Mouse (Mus musculus) c-Kit-positive CD71-negative TER-119-negative erythroid progenitor cells, embryonic 14.5 days (primary cell): ENCODE measurements around the gene Wnt6.
A peak's percentile ranks its signal among the peaks of the same experiment; 100 is the strongest.

Source experiments
- DNase-seq: peaks from one replicate; pipeline ENCODE4 v3.0.0-alpha.2; 2013; ENCODE audit warnings: low read depth

Gene Wnt6

DNA sequence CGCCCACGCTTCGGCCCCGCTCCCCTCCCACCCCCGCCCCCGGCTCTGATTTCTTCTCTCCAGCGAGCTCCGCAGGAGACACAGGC lies at the start of gene Wnt6:
Wnt6 (plus strand) TSS at position 48 of the 86 bp plus-strand sequence.
- DNase-seq = no peak

DNA sequence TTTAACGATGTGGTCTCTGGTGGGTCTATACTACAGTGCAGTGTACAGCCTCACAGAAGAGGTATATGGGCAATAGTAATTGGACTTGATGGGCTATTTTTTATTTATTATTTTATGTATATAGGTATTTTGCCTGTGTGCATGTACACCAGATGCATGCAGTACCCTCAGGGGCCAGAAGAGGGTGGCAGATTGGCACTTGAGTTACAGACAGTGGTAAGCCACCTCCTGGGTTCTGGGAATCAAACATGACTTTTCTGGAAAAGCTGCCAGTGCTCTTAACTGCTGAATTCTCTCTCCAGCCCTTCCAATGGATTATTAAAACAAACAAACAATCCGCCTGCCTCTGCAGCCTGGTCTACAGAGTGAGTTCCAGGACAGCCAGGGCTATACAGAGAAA lies 47.9 kb upstream of the Wnt6 start:
- no peak for DNase-seq

DNA sequence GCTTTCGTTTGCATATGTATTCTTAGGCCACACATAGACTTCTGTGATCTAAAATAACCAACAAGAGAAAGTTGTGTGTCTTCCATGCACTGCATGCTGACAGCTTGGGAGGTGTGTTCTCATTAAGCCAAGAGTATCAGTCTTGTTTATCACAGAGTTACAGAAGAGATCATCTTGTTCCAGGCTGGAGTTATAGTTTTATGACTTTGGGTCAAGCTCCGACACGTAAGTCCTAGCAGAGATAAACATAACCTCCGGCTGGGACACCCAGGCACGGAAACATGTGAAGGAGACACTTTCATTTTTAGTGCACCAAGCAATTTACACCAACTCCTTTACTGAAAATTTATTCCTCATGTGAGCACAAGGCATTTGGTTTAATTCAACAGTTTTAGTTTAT lies 45.6 kb upstream of the Wnt6 start:
- no peak for DNase-seq

DNA sequence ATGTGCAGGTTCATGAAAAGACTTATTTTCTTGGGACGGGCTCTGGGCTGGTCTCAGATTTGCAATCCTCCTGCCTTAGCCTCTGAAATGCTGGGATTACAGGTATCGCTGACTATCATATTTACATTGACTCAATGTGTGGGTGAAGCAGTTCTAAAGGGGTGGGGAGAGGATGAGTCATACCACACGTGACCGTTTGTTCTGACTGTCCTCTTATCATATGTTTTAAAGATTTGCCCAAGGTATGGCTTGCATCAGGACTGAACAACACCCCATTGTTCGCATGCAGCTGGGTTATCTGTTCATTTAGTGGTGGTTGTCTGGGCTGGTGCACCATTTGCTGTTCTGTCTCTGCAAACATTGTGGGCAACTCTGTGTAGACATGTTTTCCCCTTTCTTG lies 45.0 kb upstream of the Wnt6 start:
- DNase-seq = no peak

DNA sequence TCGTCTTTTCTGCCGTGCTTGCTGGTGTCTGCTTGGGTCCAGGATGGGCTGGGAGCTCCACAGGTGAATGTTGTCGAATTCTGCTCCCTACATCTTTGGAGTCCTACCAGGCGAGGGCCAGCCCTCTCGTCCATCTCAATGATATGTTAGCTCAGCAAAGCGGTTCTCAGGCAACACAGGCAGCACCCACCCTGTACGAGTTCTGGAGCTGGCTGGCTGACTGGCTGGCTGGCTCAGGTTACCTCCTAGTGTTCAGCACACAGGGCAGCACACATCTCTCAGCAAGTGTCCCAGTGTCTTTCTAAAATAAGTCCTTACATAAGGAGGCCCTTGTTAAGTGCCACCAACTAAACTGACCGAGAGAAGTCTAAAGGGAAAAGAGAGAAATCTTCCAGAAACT lies 43.2 kb upstream of the Wnt6 start:
- DNase-seq = no peak

DNA sequence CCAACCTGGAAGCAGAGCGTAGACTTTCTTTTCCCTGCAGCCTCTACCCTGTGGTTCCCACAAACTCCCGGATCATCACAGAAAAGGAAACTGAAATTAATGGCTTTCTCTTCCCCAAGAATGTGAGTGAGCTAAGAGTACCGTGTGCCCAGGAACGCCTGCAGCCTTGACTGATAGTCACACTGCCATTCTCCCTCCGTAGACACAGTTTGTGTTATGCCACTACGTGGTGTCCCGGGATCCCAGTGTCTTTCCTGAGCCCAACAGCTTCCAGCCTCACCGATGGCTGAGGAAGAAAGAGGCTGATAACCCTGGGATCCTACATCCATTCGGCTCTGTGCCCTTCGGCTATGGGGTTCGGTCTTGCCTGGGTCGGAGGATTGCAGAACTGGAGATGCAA lies 34.7 kb upstream of the Wnt6 start:
- DNase-seq = no peak

DNA sequence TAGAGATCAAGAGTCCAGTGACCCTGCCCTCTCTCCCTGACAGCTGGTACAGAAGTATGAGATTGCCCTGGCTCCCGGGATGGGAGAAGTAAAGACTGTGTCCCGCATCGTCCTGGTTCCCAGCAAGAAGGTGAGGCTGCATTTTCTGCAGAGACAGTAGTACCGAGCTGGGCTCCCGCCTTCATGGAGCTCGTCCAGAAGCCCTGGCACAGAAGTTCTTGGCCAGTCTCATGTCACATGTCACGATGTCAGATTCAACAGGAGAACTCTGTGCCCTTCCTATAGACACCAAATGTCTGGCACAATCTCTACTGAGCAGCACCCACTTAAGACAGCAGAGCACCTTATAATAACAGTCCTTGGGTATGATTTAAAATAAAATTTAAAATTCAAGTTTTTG lies 34.2 kb upstream of the Wnt6 start:
- no peak for DNase-seq

DNA sequence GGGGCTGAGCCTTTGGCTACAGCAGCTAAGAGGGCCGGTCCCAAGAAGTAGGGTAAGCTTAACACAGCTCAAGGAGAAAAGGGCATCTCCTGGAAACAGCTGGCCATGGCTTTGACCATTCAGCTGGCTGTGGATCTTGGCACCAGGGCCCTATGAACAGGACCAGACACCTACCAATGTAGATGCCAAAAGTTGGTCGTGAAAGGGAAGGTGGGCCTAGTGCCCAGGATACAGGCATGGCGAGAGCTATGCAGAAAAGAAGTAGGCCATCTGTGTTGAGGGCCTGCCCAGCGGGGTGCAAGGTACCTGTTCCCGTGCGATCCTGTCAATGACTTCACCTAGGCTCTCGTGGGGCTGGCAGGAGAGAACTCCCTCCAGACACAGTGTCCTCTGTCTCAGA lies 30.8 kb upstream of the Wnt6 start:
- DNase-seq = no peak

DNA sequence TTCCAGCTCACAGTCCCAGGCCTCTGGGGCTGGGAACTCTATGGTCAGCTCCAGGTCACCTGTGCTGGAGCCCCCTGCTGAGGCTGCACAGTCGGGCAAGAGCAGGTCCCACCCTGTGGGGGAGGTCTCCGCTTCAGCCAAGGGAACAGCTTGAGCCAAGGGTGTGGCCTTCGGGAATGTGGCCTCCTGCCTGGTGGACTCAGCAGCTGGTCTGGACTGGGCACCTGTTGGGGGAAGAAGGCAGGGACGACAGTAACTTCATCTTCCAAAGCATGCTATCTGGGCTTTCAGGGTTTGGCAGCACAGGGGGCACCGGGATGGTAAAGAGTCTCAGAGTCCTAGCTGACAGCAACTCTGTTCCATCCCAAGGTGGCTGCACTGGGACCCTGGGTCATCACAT lies 24.4 kb upstream of the Wnt6 start:
- no peak for DNase-seq

DNA sequence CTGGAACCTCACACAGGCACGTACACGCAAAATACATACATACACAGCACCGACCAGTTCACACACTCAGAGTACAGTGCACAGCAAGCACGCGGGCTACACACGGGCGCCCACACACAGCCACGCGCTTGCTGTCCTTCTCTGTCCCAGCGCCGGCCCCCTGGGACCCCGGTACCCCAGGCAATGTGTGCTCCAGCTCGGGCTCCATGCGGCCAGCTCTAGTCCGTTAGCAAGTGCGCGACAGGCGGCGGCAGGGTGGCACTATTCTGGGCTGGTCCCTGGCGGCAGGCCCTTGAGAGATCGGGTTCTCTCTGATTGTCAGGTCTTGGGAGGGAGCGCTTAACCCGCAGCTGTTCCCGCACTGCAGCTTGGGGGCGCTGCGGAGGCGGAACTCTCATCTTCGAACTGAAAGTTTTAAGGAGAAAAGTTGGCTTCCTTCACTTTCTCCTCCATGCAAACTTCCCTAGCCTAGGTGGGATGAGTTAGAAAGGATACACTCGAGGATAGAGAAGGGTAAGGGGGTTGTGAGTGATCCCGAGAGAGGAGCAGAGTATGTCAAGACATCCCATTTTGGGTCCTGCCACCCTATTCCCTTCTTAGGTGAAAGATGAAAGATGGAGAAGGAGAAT lies 22.9 kb upstream of the Wnt6 start, which contains the start of gene Prkag3:
Prkag3 (minus strand) TSS at position 579 of the 629 bp plus-strand sequence.
- DNase-seq = peak; percentile 60

DNA sequence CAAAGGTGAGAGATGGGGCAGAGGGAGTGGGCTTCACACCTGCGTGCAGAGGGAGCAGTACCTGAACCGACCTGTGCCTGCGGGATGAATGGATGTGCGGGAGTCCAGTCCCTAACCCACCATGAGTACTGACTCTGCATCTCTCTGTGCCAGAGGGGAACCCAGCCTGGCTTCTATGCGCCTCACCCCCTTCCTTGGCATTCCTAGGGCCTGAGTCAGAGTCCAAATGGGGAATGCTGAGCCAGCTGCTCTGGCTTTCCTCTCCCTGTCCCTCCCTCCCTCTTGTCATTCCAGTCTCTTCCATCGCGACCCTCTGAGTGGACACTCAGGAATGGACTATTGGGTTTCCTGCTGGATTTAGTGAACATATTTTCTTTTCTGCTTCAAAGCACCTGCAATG lies 22.4 kb upstream of the Wnt6 start:
- DNase-seq = no peak

DNA sequence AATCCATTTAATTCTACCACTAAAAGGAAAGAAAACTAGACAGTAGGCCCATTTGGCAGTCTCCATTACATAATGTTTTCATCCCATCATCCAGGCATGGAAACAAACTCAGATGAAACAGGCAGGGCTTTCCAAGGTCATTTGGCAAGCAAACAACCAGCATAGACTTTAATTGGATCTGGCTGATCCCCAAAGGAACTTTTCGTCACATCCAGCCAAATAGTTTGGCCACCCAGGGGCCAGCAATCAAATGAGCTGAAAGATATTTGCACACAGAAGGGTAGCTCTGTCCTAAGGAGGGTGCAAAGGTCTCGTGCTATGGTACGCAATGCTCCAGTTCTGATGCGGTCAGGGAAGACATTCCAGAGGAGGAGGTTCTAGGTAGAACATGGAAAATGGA lies 21.0 kb upstream of the Wnt6 start:
- DNase-seq = no peak

DNA sequence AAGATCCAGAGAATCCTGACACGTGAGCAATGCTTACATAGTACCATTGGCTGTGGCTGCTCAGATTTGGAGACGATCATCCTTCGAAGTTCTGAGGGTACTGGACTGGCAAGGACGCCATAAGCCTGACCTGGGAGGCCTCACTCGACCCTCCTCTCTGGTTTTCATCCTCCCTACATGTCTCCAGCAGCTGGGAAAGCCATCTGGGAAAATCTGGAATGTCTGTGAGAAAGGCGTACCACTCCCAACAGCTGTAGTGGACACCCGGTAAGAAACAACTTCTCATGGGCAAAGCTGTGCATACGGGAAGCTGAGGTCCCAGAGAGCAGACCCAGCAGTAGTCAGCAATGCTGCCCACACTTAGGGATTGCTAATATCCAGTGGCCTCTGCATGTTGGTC lies 19.5 kb upstream of the Wnt6 start:
- DNase-seq = no peak

DNA sequence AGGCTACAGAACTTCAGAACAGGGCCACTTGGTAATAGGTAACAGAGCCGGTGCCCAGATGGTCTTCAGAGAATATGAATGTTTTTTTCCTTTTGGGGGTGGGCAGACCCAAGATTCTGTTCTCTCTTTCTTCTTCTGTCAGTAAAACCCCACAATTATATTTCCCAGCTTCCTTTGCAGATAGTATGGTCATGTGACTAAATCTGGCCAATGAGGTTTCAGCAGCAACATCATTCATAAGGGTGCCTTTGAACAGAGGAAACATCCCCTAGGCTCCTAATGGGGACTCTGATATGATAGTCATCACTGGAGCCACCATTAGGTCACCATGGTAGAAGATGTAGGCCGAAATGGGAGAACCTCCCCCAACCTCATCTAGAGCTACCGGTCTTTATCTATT lies 18.9 kb upstream of the Wnt6 start:
- no peak for DNase-seq

DNA sequence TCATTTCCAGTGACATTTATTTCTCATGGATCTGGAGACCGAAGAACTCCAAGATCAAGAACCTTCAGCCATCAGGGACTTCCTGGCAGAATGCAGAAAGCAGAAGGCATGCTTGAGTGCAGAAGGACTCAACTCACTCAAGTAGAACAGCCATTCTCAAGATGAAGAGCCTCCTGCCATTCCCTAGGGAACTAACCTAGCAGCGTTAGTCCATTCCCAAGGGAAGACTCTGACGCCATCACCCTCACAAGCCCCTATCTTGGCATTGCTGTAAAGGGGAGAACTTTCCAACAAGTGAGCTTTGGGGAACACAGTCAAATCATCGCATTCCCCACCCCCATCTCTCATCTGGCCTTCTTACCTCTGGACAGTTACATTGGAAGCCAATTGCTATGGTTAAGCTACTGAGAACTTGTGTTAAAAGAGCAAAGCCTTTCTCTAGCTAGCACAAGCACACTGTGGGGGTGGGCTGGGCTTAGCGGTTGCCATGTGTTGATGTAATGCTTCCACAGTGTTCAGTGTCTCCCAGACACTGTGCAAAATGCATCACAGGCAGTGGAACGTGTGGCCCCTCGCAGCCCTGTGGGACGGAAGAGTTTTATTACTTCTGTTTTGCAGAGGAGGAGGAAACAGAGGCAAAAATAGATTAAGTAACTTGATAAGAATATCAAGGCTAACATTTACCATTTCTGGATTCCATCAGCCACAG lies 18.3 kb upstream of the Wnt6 start:
- no peak for DNase-seq

DNA sequence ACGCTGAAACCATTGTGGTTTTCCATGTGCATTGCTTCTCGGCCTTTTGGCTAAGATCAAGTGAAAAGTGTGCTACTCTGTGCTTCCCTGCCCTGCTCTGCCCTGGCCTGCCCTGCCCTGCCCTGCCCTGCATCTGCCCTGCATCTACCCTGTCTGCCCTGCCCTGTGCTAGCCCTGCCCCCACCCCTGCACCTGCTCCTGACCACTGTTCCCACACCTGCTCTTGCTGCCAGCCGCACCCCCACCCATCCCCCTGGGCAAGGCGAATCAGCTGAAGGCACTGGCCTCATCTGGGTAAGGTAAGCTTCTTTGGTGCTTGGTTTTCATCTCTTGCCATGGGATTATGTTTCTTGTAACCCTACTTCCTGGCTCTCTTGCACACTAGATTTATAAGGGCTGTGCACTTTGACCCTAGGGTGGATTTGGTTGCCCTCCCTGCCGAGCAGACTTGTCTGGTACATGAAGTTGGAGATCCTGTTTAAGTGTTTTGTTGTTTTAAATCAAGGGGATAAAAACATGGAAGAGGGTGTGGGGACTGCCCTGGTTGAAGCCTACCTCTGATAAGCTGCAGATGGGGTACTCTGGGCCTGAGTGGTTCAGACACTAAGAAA lies 17.4 kb upstream of the Wnt6 start:
- no peak for DNase-seq

DNA sequence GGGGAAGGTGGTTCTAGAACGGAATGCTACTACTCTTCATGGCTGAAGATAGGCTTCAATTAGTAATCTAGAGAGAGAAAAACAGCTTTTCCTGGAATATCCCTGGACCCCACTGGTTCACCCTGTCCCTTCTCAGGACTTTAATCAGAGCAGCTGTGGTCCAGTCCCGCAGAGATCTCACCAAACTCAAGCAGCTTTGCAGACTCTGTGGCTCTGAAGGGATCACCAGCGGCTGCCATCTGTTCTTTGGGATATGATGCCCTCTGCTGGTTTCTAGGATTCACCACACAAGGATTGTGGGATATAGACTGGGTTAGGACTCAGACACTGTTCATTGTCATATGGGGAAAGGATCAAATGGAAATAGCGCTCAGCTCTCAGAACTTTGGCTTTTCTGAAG lies 11.9 kb upstream of the Wnt6 start:
- DNase-seq = no peak

DNA sequence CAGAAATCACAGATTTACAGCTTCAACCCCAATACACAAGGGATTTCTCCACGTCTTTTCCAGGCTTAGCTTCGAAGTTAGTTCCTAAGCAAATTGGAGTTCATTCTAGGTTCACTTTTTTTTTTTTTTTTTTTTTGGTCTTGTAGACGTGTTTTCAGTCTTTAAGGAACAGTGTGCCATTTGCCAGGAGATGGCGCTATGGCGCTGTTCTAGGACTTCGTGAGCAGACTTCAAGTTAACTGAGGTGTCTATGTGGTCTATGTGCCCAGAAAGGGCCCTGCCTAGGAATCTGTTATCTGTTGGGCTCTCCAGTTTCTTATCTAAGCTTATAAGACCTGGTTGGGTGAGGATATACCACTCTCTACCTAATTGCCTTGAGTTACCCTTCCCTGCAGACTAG lies 8.6 kb upstream of the Wnt6 start:
- peak; percentile 94 for DNase-seq

DNA sequence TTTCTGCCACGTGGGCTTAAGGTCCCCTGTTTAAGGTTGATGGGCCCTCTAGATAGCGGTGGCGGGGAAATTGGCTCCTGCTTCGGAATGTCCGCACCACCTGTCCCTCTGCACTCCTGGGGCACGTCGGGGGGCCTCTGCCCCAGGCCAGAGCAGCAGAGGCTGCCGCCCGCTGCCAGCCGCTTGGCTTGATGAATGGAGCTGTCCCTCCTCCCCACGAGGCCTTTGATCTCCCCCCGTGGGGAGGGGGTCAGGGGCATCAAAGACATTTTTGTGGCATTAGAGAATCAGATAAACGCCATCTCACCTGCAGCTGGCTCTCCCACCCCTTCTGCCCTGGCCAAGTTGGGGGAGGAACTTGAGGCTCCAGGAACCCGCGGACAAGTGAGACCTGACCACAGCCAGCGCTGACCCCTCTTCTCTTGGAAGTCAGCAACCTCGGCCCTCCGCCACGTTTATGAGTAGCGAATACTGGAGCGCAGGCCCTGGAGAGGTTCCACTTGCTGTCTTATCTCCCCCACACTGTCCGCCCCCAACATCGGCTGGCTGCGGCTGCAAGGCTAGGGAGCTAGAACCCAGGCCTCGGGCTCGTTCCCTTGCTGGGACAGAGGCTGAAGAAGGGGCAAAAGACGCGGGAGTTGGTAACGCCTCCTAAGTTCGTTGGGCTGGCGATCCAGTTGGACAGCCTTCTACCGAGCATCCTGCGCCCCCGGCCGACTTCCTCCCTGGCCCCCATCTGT lies 795 bp upstream of the Wnt6 start:
- DNase-seq = no peak

DNA sequence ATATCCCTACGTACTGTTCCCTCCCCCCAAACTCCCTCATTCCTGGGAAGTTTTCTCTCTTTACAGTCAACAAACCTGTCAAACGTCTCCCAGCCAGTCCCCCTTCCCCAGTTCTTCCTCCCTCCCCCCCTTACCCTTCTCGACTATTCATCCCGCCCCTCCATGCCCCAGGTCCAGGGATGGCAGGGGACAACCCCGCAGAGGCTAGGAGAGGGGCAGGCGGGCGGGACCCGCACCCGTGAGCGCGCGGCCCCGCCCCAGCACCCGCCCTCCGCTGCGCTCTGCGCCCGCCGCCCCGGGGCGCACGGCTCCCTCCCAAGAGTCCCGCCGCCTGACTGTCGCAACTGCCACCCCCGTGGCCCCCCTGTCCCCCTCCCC lies 236 bp upstream of the Wnt6 start:
- DNase-seq = no peak

DNA sequence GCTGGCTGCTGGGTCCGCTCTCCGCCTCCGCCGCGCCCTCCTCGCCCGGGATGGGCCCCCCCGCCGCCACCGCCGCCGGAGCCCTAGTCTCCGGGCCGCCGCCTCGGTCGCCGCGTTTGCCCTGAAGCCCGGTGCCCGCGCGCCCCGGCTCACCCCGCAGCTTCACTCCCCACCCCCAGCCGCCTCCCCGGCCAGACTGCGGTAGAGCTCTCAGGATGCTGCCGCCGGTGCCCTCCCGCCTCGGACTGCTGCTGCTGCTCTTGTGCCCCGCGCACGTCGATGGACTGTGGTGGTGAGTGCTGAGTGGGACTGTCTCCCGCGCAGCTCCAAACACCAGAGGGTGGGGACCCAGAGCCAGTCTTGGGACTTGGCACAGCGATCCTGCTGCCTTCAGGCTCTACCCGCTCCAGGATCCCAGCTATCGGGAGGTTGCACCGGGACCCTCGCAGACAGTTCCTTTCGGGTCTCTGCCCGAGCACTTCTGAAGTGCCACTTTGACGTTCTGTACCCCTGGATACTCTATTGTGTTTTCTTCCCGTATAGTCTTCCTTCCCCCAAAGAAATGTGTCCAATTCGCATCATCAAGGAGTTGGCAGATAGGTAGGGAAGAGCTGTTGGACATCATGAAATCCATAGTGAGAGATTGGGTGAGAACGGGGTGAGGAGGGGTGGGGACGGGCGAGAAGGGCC lies 384 bp downstream of the Wnt6 start:
- no peak for DNase-seq

DNA sequence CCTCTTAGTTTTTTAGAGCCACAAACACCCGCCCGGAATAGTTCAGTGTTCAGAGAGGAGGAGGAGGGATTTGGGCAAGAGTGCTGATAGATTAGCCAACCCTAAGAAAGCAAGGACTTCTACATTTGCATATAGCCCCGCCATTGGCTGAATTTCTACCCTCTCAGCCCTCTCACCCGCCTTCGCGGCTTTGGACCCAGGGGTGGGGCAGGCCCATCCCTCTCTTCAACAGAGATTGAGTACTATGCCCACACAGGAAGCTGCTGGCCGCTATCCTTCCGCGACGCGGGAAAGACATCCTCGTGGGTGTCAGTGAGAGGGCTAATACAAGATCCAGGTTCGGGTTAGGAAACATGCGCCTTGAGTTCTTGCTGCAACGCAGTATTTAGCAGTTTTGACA lies 1.4 kb downstream of the Wnt6 start:
- peak; percentile 67 for DNase-seq

DNA sequence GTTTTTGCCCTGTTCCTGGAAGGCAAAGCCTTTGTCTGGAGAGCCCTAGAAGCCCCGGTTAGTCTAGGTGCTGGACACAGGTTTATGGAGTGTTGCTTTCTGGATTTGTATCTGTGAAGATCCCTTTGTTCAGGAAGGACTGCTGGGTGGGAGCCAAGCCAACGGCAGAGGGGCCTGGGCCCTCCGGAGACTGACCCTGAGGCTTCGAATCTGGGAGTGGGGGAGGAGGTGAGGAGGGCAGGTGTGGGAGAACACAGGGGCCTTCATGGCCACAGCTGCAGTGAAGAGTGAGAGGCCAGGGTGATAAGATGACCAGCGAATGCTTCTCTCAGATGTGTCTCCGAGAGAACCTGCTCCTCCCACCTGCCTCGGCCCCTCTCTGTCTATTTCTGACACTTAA lies 2.4 kb downstream of the Wnt6 start:
- no peak for DNase-seq
